Mouse (Mus musculus) stomach, adult 2 months (tissue): ENCODE measurements around the gene Fuom. TPM values are rescaled to one million over a fixed set of nuclear protein-coding genes. Genes with fewer than 3 reads are reported as not detected.

ENCODE experiments used
- polyA plus RNA-seq: library from polyadenylated mRNA; depleted of rRNA; stranded (reverse); fragments of >200 nt; gene quantifications from 2 replicates; pipeline ENCODE4 v1.2.3, GENCODE M21; 2012; rRNA removed

Fuom gene
- polyA plus RNA-seq, result 27.3 and 41.5 TPM in 2 replicates

DNA sequence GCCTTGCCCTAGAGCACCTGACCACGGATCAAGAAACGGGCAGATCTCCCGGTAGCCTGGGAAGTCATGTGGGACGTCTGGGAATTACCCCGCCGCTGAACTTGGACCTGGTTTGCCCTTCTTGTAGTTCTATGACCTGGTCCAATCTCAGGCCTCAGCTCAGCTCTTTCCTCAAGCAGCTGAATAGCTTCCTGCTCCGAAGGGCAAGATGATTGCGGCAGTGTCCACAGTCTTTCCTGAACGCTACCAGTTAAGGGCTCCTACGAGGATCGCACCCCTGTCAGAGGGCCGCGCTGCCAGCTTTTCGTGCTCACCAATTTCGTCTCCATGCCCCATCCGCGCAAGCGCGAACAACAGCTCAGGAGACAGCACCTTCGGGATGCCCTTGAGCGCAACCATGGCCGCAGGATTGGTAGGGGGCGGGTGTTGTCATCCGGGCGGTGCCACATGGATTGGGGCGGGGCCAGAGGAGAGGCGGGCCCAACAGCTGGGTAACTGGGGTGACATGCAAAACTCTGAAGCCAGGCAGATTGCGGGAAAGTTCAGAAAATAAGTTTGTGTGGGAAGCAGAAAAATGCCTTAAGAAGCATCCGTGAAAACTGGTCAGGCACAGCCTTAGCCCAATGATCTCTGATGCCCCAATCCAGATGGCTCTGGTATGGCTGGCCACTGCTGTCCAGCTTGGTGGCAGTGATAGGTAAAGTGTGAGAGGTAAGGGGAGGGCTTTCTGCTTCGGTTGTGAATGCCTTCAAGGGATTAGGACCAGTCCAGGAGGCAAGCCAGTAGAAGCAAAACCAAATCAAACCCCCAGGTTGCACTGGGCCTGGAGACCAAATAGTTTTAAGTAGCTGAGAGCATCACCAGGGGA is at the start of gene Fuom:
TSS of gene Fuom (minus strand) at position 449 of the 868 bp plus-strand sequence.

DNA sequence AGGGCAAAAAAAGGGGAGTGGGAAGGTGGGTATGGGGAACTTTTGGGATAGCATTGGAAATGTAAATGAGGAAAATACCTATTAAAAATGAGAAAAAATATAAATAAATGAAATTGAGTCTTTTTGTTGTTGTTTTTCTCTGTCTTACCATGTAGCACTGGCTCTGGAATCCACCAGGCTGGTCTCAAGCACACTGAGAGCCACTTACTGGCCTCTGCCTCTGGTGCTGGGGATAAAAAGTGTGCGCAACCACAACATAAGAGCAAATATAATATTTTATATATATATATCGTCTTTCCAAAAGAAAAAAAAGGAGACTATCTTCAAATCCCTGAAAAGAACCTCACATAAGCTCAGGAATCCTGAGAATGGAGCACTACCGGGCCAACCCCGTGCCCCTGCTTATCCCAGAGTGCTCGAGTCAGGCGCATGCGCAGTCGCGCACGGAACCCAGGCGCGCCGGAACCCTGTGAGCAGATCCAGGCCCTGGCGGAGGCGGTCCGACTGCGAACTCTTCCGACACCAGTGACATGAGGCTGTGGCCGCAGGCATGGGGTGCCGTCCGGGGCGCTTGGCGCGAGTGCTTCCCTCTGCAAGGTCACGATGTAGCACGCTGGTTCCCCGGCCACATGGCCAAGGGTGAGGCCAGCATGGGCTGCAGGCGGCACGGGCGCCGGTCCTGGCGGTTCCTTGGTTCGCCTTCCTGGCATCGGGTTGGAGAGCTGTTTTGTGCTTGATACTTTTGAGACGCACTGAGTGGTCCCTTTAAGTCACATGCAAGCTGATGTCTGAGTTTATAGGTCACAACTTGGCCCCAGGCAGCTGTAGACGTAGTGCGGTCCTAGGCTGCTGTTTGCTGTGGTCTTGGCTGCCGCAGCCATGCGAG is 35.1 kb upstream of the Fuom start, which contains the start of gene Mtg1:
TSS of gene Mtg1 (plus strand) at position 430 of the 886 bp plus-strand sequence.

DNA sequence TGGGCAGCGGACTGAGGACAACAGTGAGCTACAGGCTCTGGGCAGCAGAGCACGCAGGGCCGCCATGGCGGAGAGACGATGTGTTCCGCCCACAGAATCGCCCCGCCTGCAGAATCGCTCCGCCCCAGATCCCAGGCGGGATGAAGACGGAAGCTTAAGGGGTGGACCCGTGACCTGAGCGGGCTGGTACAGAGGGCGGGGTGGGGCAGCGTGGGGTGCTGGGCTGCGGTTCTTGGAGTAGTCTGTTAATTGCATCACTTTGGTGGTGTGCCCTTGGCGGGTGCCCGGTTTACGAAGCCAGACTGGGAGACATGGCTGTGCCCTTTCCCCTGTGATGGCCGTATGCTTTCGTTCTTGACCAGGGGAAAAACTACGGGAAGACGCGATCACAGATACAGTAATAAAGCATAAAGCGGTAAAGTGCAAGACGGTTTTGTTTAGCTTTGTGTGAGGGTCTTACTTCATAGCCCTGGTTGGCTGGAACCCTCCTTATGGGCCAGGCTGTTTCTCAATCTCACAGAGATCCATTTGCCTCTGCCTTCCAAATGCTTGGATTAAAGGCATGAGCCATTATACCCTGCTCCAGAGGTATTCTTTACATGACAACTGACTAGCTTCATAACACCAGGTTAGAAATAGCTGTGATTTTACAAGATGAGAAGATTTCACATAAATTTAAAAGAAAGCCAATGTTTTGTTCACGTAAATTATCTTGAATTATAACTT is 14.3 kb upstream of the Fuom start, which contains the start of gene Echs1:
TSS of gene Echs1 (minus strand) at position 148 of the 726 bp plus-strand sequence.

DNA sequence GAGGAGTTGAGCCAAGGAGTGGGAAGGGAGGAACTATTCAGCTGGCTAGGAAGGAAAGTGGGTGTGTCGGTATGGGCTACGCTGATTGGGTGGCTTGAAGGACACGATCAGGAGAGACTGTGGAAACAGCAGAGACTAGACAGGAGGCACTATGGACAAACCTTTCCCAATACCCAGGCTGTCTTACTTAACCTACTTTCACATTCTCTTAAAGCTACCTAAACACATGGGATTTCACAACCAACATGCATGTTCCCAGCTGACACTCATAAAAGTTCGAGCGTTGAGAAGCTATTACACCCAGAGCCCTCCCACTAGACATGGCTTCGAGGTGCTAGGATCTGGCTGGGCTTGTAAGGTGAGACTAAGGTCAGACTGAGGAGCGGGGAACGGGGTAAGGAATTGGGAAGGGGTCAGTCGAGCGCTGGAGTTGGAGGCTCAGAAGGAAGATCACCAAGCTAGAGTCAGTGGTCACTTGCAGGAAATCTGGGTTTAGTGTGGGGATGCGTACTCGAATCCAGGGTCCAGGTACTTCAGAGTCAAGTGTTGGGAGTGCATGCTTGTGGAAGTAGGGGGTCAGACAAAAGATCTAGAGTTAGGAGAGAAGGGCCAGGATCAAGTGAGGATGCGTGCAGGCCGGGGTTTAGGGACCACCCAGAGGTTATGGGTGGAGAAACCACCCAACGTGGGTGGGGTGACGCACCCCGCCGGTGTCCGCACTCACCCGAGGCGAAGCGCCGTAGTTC is 13.5 kb upstream of the Fuom start, which contains the start of gene Paox:
TSS of gene Paox (plus strand) at position 217 of the 746 bp plus-strand sequence.

DNA sequence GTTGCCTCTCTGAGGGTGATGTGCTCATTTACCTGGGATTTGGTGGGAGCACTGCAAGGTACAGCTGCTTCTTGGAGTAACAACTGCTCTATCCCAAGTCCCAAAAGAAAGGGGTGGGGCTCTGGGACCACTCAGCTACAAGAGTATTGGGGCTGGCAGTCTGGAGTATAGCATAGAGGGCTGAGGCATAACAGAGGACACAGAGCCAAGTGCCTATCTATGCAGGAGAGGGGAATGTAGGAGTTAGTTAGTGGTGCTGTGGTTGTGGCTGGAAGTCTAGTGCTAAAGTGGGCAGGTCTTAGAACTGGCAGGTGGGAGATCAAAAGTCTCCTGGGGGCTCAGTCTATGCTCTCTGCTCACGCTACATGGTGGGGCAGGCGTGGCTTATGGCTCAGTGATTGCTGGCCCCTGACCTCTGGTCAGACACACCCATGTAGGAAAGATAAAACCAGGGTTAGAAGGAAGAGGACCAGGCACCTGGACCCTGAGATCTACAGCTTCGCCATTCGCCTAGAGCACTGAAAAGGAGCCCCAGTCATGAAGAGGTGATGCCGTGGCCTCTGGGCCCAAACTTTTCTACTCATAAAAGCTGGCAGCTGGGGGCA is 9.2 kb downstream of the Fuom start, which contains the start of gene Prap1:
TSS of gene Prap1 (plus strand) at position 472 of the 605 bp plus-strand sequence.

DNA sequence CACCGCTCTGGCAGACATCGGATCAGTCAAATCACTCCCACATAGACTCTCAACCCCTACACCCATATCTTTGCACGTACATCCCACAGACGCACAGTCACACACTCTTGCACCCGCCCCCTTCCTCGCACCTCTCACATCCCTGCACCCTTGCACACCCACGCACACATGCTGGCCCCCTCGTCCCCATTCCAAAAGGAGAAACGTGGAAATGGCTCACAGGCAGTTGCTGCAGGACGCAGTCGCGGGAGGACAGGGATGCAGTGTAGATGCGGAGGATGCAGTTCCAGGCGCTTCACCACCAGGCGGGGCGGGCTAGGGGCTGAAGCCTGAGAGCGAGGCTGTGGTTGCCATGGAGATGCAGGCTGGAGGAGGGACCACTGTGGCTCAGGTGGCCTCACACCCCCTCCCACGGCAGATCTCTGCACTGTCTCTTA is 20.0 kb downstream of the Fuom start, which contains the start of gene Caly:
TSS of gene Caly (minus strand) at position 307 of the 437 bp plus-strand sequence.

DNA sequence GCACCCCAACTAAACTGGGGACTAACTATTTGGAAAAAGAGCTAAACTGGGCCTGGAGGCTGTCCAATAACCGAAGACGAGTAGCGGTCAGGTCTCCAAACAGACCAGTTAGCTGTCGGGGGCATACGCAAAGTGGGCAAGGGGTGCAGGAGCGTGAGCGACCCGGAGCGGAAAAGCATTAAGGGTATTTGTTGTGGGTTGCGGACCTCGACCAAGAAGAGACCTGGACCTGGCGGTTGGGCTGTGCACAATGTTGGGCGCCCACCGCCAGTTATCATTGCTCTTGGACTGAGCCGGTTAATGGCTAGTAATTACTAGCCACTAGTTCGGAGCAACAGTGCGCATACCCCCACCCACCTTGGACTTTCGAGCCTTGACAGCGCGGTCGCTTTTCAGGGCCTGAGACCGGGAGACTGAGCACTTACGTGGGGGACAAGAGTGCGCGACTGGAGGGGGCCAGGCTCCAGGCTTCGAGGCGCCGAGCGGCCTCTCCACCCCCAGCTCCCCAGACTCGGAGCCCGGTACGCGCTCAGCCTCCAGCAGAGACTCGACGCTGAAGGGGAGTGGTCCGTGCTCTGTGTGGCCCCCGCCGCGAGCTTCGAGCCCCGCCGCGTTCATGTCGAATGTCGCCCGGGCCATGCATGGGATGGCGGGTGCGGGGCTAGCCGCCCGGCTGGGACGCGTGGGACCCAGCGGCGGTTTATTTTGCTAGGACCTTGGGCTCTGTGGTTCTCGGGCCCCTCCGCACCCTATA is 53.7 kb downstream of the Fuom start, which contains the start of gene Msx3:
TSS of gene Msx3 (minus strand) at position 729 of the 754 bp plus-strand sequence.

Other genes with a start within 250 kb of the Fuom start
- gene Kndc1, start 207.7 kb downstream of the Fuom start, polyA plus RNA-seq, result 0.08 and 0.10 TPM in 2 replicates
- gene Utf1, start 158.7 kb downstream of the Fuom start, polyA plus RNA-seq, result 0.13 TPM in 1 of 2 replicates, not detected in the other
- 0.19 TPM in 1 of 2 replicates, not detected in the other for gene 6430531B16Rik, start 123.7 kb downstream of the Fuom start, polyA plus RNA-seq
- gene Adam8, start 109.9 kb downstream of the Fuom start, polyA plus RNA-seq, result 3.8 and 6.5 TPM in 2 replicates
- 26.5 and 83.0 TPM in 2 replicates for gene Zfp511, start 66.0 kb downstream of the Fuom start, polyA plus RNA-seq
- 4.4 and 5.4 TPM in 2 replicates for gene Tubgcp2, start 65.8 kb downstream of the Fuom start, polyA plus RNA-seq
- 0.02 and 0.23 TPM in 2 replicates for gene Msx3, start 53.4 kb downstream of the Fuom start, polyA plus RNA-seq
- 1.3 and 1.5 TPM in 2 replicates for gene Caly, start 19.9 kb downstream of the Fuom start, polyA plus RNA-seq
- gene Prap1, start 9.0 kb downstream of the Fuom start, polyA plus RNA-seq, result 2.4 and 4.5 TPM in 2 replicates
- gene Paox, start 13.4 kb upstream of the Fuom start, polyA plus RNA-seq, result 9.9 and 10.1 TPM in 2 replicates
- gene Echs1, start 14.0 kb upstream of the Fuom start, polyA plus RNA-seq, result 30.1 and 31.6 TPM in 2 replicates
- gene Mtg1, start 35.1 kb upstream of the Fuom start, polyA plus RNA-seq, result 7.8 and 13.6 TPM in 2 replicates
- gene Sprn, start 52.4 kb upstream of the Fuom start, polyA plus RNA-seq, result 0.20 and 1.9 TPM in 2 replicates
- gene Olfr522, start 62.3 kb upstream of the Fuom start, polyA plus RNA-seq, result not detected in 2 replicates
- gene Olfr523, start 70.8 kb upstream of the Fuom start, polyA plus RNA-seq, result not detected in 2 replicates
- gene Olfr524, start 103.5 kb upstream of the Fuom start, polyA plus RNA-seq, result not detected in 2 replicates
- 0.13 and 0.28 TPM in 2 replicates for gene Cd163l1, start 115.8 kb upstream of the Fuom start, polyA plus RNA-seq
- not detected in 2 replicates for gene 5830411N06Rik, start 144.8 kb upstream of the Fuom start, polyA plus RNA-seq
- not detected in 2 replicates for gene Olfr525, start 218.4 kb upstream of the Fuom start, polyA plus RNA-seq
- gene Olfr527, start 231.6 kb upstream of the Fuom start, polyA plus RNA-seq, result not detected in 2 replicates